Mouse (Mus musculus): ENCODE measurements around the gene Gm12117.

- TF ChIP-seq CTCF (IDR thresholded peaks at IDR 0.05; ENCODE audit: insufficient read depth, low read depth, low read length), result no peak
- TF ChIP-seq POLR2A (IDR thresholded peaks at IDR 0.05; ENCODE audit: insufficient read depth, low read depth, low read length), result no peak
Measured at GRCm38 (mm10) chr11:33226516-33226915, 50.0 kb downstream of the Gm12117 start.

Data from olfactory bulb, adult 2 months (tissue).